Mouse (Mus musculus): Measurements from ENCODE around the gene Heatr5a.

The Heatr5a gene

GRCm38 (mm10) chr12:51845261-51845660, 125.9 kb downstream of the Heatr5a start:
- no peak for DNase-seq (ENCODE audit: low spot score)

DNA sequence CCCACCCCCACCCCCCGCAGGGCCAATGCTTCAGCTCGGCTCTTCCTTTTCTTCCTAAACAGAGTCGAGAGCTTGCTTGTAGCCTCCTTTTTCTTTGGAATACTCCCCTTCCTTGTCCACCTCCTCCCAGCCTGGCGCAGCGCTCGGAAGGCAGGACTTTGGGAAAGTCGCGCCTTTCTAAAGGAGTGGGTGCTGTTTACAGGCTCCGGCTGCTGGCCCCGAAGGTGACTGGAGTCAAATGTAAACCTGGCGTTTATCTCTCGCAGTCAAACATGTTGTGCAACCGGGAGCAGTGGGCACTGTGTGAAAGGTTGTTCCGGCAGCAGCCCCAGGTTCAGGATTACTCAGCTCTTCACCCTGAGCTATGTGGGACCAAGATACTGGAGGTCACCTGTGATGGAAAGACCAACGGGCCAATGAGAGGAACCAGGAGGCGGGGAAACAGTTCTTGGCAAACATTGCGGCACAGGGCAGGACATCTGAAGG, 126.3 kb downstream of the Heatr5a start:
- peak; percentile 72 for DNase-seq (ENCODE audit: low spot score)

GRCm38 (mm10) chr12:51843576-51844520, 127.3 kb downstream of the Heatr5a start:
- no peak for DNase-seq (ENCODE audit: low spot score)

DNA sequence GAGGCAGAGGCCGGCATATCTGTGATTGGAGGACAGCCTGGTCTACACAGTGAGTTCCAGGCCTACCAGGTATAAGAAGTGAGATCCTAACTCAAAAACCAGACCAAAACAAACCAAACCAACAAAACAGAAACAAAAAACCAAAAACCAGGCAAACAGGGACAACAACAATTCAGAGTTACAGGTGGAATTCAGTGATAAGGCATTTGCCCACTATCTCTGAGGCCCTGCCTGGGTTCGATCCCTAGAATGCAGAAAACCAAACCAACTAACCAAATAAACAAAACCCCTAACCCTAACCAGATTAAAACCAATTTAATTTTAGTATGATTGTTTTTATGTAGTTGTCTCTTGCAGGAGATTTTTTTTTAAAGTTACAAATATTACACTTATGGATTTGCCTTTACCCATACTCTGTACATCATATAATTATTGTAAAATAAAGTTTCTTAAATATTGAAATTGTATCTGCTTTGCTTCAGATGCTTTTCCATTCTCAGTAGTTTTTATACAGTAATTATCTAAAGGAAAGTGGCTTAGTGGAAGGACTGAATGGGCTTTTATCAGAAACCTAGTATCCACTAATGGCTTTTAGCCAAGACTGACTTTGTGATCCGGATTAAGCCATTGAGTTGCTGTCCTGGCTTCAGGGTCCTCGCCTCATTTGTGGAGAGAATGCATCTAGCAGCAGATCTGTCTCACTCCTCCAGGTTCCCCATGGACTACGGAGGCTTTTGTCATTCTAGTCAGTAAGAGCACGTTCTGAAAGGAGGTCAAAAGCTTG, 128.8 kb downstream of the Heatr5a start:
- no peak for DNase-seq (ENCODE audit: low spot score)

DNA sequence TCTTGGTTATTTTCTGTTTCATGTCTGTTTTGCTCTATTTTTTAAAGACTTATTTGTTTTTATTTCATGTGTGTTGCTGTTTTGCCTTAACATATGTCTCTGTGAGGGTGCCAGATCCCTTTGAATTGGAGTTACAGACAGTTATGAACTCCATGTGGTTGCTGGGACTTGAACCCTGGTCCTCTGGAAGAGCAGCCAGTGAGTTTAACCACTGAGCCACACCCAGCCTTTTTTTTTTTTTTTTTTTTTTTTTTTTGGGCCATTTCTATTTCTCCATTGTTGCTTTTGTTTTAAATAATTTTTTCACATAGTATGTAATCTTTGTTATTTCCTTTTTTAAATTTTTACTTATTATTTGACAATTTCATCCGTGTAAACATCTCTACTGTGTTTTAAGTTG, 131.3 kb downstream of the Heatr5a start:
- no peak for DNase-seq (ENCODE audit: low spot score)

DNA sequence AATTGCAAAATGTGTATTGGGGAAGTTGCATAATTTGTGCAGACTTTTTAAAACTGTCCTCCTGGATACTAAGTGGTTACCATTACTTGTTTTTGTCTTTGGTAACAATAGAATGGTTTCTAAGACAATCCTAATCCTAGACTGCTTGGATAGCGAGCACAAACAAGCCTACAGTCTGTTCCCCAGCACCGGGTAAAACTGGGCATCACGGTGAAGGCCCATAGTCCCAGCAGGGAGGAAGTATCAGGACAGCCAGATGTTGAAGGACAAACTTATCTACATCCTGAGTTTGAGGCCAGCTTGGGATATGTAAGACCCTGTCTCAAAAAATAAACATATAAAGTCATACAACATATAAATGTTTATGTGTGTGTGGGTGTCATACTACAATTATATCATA, 135.9 kb downstream of the Heatr5a start:
- DNase-seq (ENCODE audit: low spot score), result no peak

DNA sequence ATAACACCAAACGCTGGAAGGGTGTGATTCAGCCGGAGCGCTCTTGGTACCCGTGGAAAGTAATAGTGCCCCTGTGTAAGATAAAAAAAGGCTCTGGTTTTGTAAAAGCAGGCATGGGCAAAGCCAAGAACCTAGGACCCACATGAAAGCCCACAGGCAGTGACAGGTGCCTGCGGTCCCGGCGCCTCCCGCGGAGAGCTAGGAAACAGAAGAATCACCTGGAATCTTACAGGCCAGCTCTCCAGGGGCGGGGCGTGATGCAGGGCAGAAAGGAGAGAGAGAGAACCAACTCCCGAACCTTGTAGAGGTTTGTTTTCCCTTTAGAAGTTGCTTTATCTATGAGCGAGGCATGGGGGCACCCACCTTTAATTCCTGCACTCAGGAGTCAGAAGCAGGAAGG, 139.2 kb downstream of the Heatr5a start:
- DNase-seq (ENCODE audit: low spot score), result no peak

- DNase-seq (ENCODE audit: low spot score), result no peak
Observed at GRCm38 (mm10) chr12:51831296-51831695, 139.8 kb downstream of the Heatr5a start.

- DNase-seq (ENCODE audit: low spot score), result no peak
Observed at GRCm38 (mm10) chr12:51830671-51831070, 140.4 kb downstream of the Heatr5a start.

- no peak for DNase-seq (ENCODE audit: low spot score)
Observed at GRCm38 (mm10) chr12:51830077-51830402, 141.1 kb downstream of the Heatr5a start.

- DNase-seq (ENCODE audit: low spot score), result peak; percentile 85
Observed at GRCm38 (mm10) chr12:51829290-51830076, 141.6 kb downstream of the Heatr5a start, which contains the start of gene Hectd1. Gene Hectd1 (minus strand): TSS chr12:51829536.

GRCm38 (mm10) chr12:51828716-51829289, 142.3 kb downstream of the Heatr5a start:
- DNase-seq (ENCODE audit: low spot score), result peak; percentile 78

DNA sequence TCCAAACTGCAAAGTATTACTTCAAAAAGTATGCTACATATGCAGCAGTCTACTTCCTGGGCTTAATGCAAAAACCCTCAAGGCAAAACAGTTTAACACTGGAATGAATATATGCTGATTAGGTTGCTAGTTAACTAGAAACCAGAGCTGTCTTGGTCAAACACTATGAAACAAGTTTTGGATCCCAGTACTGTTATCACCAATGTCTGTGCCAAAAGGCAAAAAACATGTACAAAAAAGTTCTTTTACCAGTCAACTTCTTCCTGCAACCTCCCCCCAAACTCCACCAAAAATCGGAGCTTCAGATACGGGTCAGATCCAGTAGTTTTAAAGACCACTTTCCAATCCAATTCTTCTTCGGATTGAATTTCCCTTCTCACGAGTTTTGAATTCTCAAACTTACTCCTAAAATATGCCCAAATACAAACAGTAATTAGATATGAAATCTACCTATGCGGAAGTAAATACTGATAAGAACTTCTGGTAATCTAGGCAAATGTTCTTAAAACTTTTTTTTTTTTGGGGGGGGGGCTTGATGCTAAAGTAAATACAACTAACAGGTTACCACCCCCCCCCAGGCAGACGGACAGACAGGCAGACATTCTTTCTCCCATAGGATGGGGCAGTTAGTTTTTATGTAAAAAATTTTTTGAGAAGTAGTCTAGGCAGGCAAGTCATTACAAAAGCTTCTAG, 143.0 kb downstream of the Heatr5a start:
- no peak for DNase-seq (ENCODE audit: low spot score)
